Mouse (Mus musculus): ENCODE data around the gene Ten1.

- TF ChIP-seq CTCF (IDR thresholded peaks at IDR 0.05): no peak; the same call in 1 of the 2 replicates
- TF ChIP-seq EP300 (IDR thresholded peaks at IDR 0.05): 0 out of 2 replicates have a peak, but pooled peaks have one; percentile 29
Observed at GRCm38 (mm10) chr11:116178411-116179121, 20.1 kb upstream of the Ten1 start.

Data from lung, postnatal 0 days (tissue).